Mouse (Mus musculus) CH12.LX (cell line): Measurements from ENCODE around the gene Zfp318.

Experiments
- CTCF ChIP-seq, 2 experiments: IDR thresholded peaks in 1 of 2; conservative IDR thresholded peaks in 1 of 2; 2 replicates each; pipeline ENCODE4 v1.5.1; 2011 to 2012; ENCODE audit warnings: low read depth in 2 of 2, low read length in 2 of 2, improper control_type of control experiment in 1 of 2, inconsistent platforms in 1 of 2, mild to moderate bottlenecking in 1 of 2, moderate library complexity in 1 of 2
- GABPA ChIP-seq: IDR thresholded peaks from 2 replicates; pipeline ENCODE4 v1.6.1; 2012; ENCODE audit warnings: low read depth, low read length, improper control_type of control experiment, inconsistent platforms; ENCODE audit not compliant: insufficient replicate concordance
- JUND ChIP-seq: conservative IDR thresholded peaks from 2 replicates; pipeline ENCODE4 v1.6.1; 2011; ENCODE audit warnings: low read depth, low read length, improper control_type of control experiment
- MAFK ChIP-seq: IDR thresholded peaks from 2 replicates; pipeline ENCODE4 v1.6.1; 2011; ENCODE audit warnings: low read length, improper control_type of control experiment; ENCODE audit not compliant: insufficient replicate concordance
- MAZ ChIP-seq: IDR thresholded peaks from 2 replicates; pipeline ENCODE4 v1.6.1; 2012; ENCODE audit warnings: low read depth, mild to moderate bottlenecking, inconsistent platforms, low read length, improper control_type of control experiment, moderate library complexity
- MXI1 ChIP-seq: IDR thresholded peaks from 2 replicates; pipeline ENCODE4 v1.6.1; 2011; ENCODE audit warnings: mild to moderate bottlenecking, low read depth, low read length, improper control_type of control experiment
- POLR2AphosphoS2 ChIP-seq: IDR thresholded peaks from 2 replicates; pipeline ENCODE4 v1.6.1; 2011; ENCODE audit warnings: low read depth, low read length, improper control_type of control experiment
- RAD21 ChIP-seq: IDR thresholded peaks from 2 replicates; pipeline ENCODE4 v1.6.1; 2011; ENCODE audit warnings: low read depth, mild to moderate bottlenecking, low read length, improper control_type of control experiment, moderate library complexity
- RCOR1 ChIP-seq: conservative IDR thresholded peaks from 2 replicates; pipeline ENCODE4 v1.6.1; 2012; ENCODE audit warnings: low read depth, mild to moderate bottlenecking, inconsistent platforms, low read length, improper control_type of control experiment
- UBTF ChIP-seq: IDR thresholded peaks from 2 replicates; pipeline ENCODE4 v1.6.1; 2012; ENCODE audit warnings: low read depth, mild to moderate bottlenecking, inconsistent platforms, low read length, improper control_type of control experiment, moderate library complexity

DNA sequence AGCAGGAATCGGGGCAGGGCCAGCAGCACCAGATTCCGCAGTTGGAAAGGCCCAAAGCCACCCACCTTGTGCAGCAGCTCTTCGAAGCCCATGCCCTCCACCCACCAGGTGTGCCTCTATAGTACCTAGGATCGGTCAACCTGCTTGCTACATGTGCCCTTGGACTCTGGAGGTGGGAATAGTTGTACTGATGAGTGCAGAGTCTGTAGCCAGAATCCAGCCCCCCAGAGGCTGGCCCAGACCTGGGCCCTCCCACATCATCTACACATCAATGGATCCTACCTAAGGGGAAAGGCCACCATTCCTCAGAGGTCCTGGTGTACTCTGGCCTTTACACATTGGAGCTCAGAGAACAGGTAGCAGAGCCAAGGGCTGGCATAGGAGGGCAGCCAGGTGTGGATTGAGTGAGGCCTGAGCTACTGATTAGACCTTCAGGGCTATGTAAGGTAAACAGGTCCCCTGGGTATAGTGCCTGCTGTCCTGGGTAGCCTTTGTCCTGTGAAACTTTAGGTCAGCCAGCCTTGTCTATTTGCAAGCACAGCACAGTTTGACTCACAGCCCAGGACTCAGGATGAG, 54.9 kb downstream of the Zfp318 start, which contains the start of gene Slc22a7:
- no peak for TF ChIP-seq MAZ
- no peak for TF ChIP-seq POLR2AphosphoS2
- no peak for TF ChIP-seq MAFK
- TF ChIP-seq JUND: no peak
- no peak for TF ChIP-seq RCOR1
- TF ChIP-seq CTCF (conservative IDR thresholded peaks at IDR 0.05 in 1 of 2, IDR thresholded peaks at IDR 0.05 in 1 of 2; ENCODE audit: low read depth in 2 of 2, low read length in 2 of 2): no peak
- no peak for TF ChIP-seq GABPA
- TF ChIP-seq MXI1: no peak
- TF ChIP-seq RAD21: no peak
- TF ChIP-seq UBTF: no peak
